Mouse (Mus musculus) MEL (cell line): ENCODE data around the gene Asb16.

Source experiments
- CTCF ChIP-seq, 3 experiments: IDR thresholded peaks in 2 of 3; conservative IDR thresholded peaks in 1 of 3; 2 replicates each; pipeline ENCODE4 v1.5.1; 2011 to 2012; ENCODE audit warnings: low read length in 3 of 3, low read depth in 2 of 3, mild to moderate bottlenecking in 2 of 3, improper control_type of control experiment in 1 of 3, inconsistent platforms in 1 of 3, mixed read lengths in 1 of 3, moderate library complexity in 1 of 3; ENCODE audit not compliant: control insufficient read depth in 1 of 3, insufficient read depth in 1 of 3, poor library complexity in 1 of 3, severe bottlenecking in 1 of 3
- GABPA ChIP-seq: IDR thresholded peaks from 2 replicates; pipeline ENCODE4 v1.6.1; 2012; ENCODE audit warnings: low read depth, mild to moderate bottlenecking, inconsistent platforms, low read length, improper control_type of control experiment, moderate library complexity
- POLR2AphosphoS5 ChIP-seq: IDR thresholded peaks from 2 replicates; pipeline ENCODE4 v1.6.1; 2012; ENCODE audit warnings: low read depth, borderline replicate concordance, mild to moderate bottlenecking, inconsistent platforms, low read length, moderate library complexity, mixed read lengths
- SIN3A ChIP-seq: IDR thresholded peaks from 2 replicates; pipeline ENCODE4 v1.6.1; 2012; ENCODE audit warnings: low read length, improper control_type of control experiment, inconsistent platforms
- TAL1 ChIP-seq: IDR thresholded peaks from 2 replicates; pipeline ENCODE4 v1.6.1; 2012; ENCODE audit warnings: mild to moderate bottlenecking, inconsistent platforms, low read length, moderate library complexity, mixed read lengths
- USF1 ChIP-seq: IDR thresholded peaks from 2 replicates; pipeline ENCODE4 v1.6.1; 2014; ENCODE audit warnings: low read depth, mild to moderate bottlenecking, inconsistent platforms, low read length, improper control_type of control experiment, moderate library complexity

- no peak for TF ChIP-seq SIN3A
- no peak for TF ChIP-seq TAL1
- TF ChIP-seq POLR2AphosphoS5 = no peak
- no peak for TF ChIP-seq CTCF (IDR thresholded peaks at IDR 0.05 in 2 of 3, conservative IDR thresholded peaks at IDR 0.05 in 1 of 3; ENCODE audit: control insufficient read depth in 1 of 3, insufficient read depth in 1 of 3, low read depth in 2 of 3, low read length in 3 of 3, poor library complexity in 1 of 3, severe bottlenecking in 1 of 3)
- no peak for TF ChIP-seq USF1
- no peak for TF ChIP-seq GABPA
These were observed 52.1 kb downstream of the Asb16 start for GRCm38 (mm10) chr11:102320686-102321005.
